Comparison of ENCODE assay signal across 13 mouse cellular contexts in the genomic region with DNA sequence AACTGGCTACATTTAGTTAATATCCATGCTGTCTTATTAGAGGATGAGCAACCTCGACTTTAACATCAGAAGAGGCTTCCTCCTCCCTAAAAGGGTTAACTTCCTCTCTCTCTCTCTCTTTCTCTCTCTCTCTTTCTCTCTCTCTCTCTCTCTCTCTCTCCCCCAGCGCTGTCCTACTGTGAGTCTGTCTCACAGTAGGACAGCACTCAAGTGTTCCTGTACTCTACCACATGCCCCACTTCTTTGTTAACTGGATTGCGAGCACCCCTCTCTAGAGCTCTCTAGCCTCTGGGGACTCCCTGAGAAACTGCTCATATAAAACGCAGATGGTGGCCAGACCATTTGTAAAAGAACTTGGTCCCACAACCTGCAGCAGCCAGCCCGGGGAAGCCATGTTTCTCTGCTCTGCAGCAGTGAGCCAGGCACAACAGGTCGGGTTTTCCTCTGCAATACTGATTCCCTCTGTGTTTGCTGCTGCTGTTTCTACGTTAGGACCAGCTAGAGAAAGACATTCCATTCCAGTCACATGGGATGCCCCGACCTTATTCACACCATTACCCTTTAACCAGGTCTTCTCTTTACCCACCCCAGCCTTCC. TPM values are rescaled to one million over a fixed set of nuclear protein-coding genes. Genes with fewer than 3 reads are reported as not detected.
DNase-seq lines count a peak whose midpoint lies in the region; ATAC-seq and TF ChIP-seq lines count a peak whose summit lies in the region.
"Had no signal": no experiment of that assay in that cellular context is flagged by ENCODE, and none has a peak within 500 bp of the region (broad histone marks: within the 10 kb centered on the region; RNA-seq: fewer than 3 reads in every experiment).

No protein-coding gene starts in this region.

- no peak for ATAC-seq in forebrain, embryonic 13.5 days
- ATAC-seq in liver, embryonic 15.5 days (ENCODE audit: insufficient read depth): no peak
- no peak for ATAC-seq in neural tube, embryonic 15.5 days (ENCODE audit: low FRiP score)
- ATAC-seq: inflammation-experienced regulatory T-cells, adult 6 months had no signal

- no peaks in the 10 kb centered on the region for H3K9me3 ChIP-seq in forebrain, embryonic 13.5 days (replicated peaks)
- H3K9me3 ChIP-seq in liver, embryonic 15.5 days (replicated peaks): no peaks in the 10 kb centered on the region
- H3K9me3 ChIP-seq in neural tube, embryonic 15.5 days (replicated peaks): no peaks in the 10 kb centered on the region
- H3K9me3 ChIP-seq: stomach, embryonic 15.5 days had no signal

- no peaks in the 10 kb centered on the region for H3K27me3 ChIP-seq in forebrain, embryonic 13.5 days
- H3K27me3 ChIP-seq in liver, embryonic 15.5 days: no peaks in the 10 kb centered on the region
- H3K27me3 ChIP-seq in neural tube, embryonic 15.5 days (replicated peaks): no peaks in the 10 kb centered on the region
- H3K27me3 ChIP-seq: stomach, embryonic 15.5 days had no signal

- peak overlapping the region; percentile 75 for H3K27ac ChIP-seq in layer of hippocampus, adult 2 months
- peak overlapping the region; percentile 68 for H3K27ac ChIP-seq in forebrain, embryonic 13.5 days
- peak overlapping the region; percentile 45; the same call in 1 of the 2 replicates for H3K27ac ChIP-seq in liver, embryonic 15.5 days (replicated peaks)
- H3K27ac ChIP-seq in neural tube, embryonic 15.5 days (replicated peaks): peak overlapping the region; percentile 62
- H3K27ac ChIP-seq: macrophage; stomach, embryonic 15.5 days had no signal

- no peak for DNase-seq in layer of hippocampus, adult 2 months (ENCODE audit: low spot score in 2 of 2)
- no peak for DNase-seq in layer of hippocampus, adult 8-10 months (ENCODE audit: low spot score in 2 of 2)
- DNase-seq in thymus, postnatal 14 days: no peak
- no peak for DNase-seq in lung, postnatal 10 days
- no peak for DNase-seq in right cerebral cortex, adult 18-20 months
- DNase-seq: heart, adult 18-20 months; kidney, postnatal 36 days had no signal

- H3K9ac ChIP-seq in forebrain, embryonic 13.5 days: no peak overlapping the region
- no peak overlapping the region for H3K9ac ChIP-seq in liver, embryonic 15.5 days
- no peak overlapping the region for H3K9ac ChIP-seq in neural tube, embryonic 15.5 days (replicated peaks)
- H3K9ac ChIP-seq: stomach, embryonic 15.5 days had no signal

- H3K4me1 ChIP-seq in forebrain, embryonic 13.5 days: peaks cover 22% of the 10 kb centered on the region
- peaks cover 73% of the 10 kb centered on the region for H3K4me1 ChIP-seq in liver, embryonic 15.5 days (replicated peaks)
- H3K4me1 ChIP-seq in neural tube, embryonic 15.5 days: peaks cover 26% of the 10 kb centered on the region

- 22% methylated on average over 8 of the region's 8 CpGs for WGBS in forebrain, embryonic 13.5 days
- WGBS in liver, embryonic 15.5 days (ENCODE audit: insufficient replicate concordance): 38% methylated on average over 8 of the region's 8 CpGs
- 15% methylated on average over 8 of the region's 8 CpGs for WGBS in neural tube, embryonic 15.5 days

- H3K36me3 ChIP-seq in forebrain, embryonic 13.5 days (ENCODE audit: poor library complexity, severe bottlenecking): no peaks in the 10 kb centered on the region
- H3K36me3 ChIP-seq in liver, embryonic 15.5 days (replicated peaks): no peaks in the 10 kb centered on the region
- no peaks in the 10 kb centered on the region for H3K36me3 ChIP-seq in neural tube, embryonic 15.5 days
- H3K36me3 ChIP-seq: stomach, embryonic 15.5 days had no signal

- TF ChIP-seq CTCF in layer of hippocampus, adult 2 months (conservative IDR thresholded peaks at IDR 0.05): no peak

- no peak overlapping the region for H3K4me3 ChIP-seq in layer of hippocampus, adult 2 months
- H3K4me3 ChIP-seq in forebrain, embryonic 13.5 days: no peak overlapping the region
- no peak overlapping the region for H3K4me3 ChIP-seq in liver, embryonic 15.5 days (replicated peaks)
- H3K4me3 ChIP-seq in neural tube, embryonic 15.5 days (replicated peaks): no peak overlapping the region
- H3K4me3 ChIP-seq: stomach, embryonic 15.5 days had no signal

- peak overlapping the region; percentile 24; the same call in 1 of the 2 replicates for H3K4me2 ChIP-seq in forebrain, embryonic 13.5 days
- H3K4me2 ChIP-seq in liver, embryonic 15.5 days: no peak overlapping the region
- H3K4me2 ChIP-seq in neural tube, embryonic 15.5 days: no peak overlapping the region
- H3K4me2 ChIP-seq: stomach, embryonic 15.5 days had no signal

RNA-seq across cellular contexts. Expression of a gene that starts 4.5 kb away (rescaled TPM):
- total RNA-seq in layer of hippocampus, adult 2 months (2021): 100 to 1,000 TPM; 186 to 194 TPM
- 100 to 1,000 TPM; 177 to 194 (median 186) TPM for total RNA-seq in layer of hippocampus, adult 8-10 months (2022)
- 57.5 and 66.4 TPM in 2 replicates for polyA plus RNA-seq in forebrain, embryonic 13.5 days (2015; fragmentation: Nextera tagmentation; extraction: Ambion mirVana)
- polyA plus RNA-seq in liver, embryonic 15.5 days (2015; fragmentation: Nextera tagmentation; extraction: Ambion mirVana): 12.9 and 15.6 TPM in 2 replicates
- polyA plus RNA-seq in neural tube, embryonic 15.5 days (2015; fragmentation: Nextera tagmentation; extraction: Ambion mirVana): 57.8 and 63.2 TPM in 2 replicates

RNA-seq across cellular contexts. Expression of a gene that starts 29.8 kb away (rescaled TPM):
- 10 to 100 TPM; 12.7 to 12.8 TPM for total RNA-seq in layer of hippocampus, adult 2 months (2021)
- 10 to 100 TPM; 17.4 to 21.0 (median 19.4) TPM for total RNA-seq in layer of hippocampus, adult 8-10 months (2022)
- 2.1 TPM in 2 replicates for polyA plus RNA-seq in forebrain, embryonic 13.5 days (2015; fragmentation: Nextera tagmentation; extraction: Ambion mirVana)
- 11.0 and 13.3 TPM in 2 replicates for polyA plus RNA-seq in liver, embryonic 15.5 days (2015; fragmentation: Nextera tagmentation; extraction: Ambion mirVana)
- 6.9 and 7.7 TPM in 2 replicates for polyA plus RNA-seq in neural tube, embryonic 15.5 days (2015; fragmentation: Nextera tagmentation; extraction: Ambion mirVana)
- polyA plus RNA-seq: inflammation-experienced regulatory T-cells, adult 6 months had no signal
